Mouse (Mus musculus): ENCODE data around the gene Gm28048.

DNA sequence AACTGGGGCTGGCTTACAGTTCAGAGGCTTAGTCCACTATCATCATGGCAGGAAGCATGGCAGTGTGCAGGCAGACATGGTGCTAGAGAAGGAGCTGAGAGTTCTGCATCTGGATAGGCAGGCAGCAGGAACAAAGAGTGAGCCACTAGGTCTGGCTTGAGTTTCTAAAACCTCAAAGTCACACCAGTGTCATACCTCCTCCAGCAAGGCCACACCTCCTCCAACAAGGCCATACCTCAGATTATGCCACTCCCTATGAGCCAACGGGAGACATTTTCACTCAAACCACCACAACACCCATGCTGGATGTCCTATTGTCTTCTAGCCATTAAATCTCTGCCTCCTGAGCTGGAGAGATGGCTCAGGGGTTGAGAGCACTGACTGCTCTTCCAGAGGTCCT, 176.7 kb downstream of the Gm28048 start:
- TF ChIP-seq POLR2A (IDR thresholded peaks at IDR 0.05; ENCODE audit: control insufficient read depth, low read depth, low read length) (no peak), CTCF (IDR thresholded peaks at IDR 0.05; ENCODE audit: control insufficient read depth, insufficient read depth, insufficient replicate concordance, low read depth, low read length) (no peak)
